Mouse (Mus musculus): ENCODE measurements around the gene Ift43.
A peak's percentile ranks its signal among the peaks of the same experiment; 100 is the strongest.

Ift43 gene

DNA sequence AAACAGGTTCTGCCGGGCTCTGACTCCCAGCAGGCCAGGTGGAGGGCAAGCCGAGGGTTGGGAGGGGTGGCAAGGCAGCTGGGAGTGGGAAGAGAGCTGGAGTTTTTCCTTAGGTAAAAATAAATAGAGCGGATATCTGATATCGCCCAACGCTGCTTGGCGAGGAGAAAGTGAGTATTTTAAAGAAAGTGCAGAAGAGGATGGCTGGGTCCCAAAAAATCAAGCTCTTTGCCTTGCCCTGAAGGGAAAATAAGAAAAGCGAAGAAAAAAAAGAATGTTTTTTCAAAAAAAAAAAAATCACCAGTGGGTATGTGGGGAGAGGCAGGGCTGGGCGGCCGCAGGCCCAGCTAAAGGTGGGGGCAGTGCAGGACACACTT is 4.2 kb upstream of the Ift43 start:
- no peak for DNase-seq (ENCODE audit: extremely low spot score, low spot score)

DNA sequence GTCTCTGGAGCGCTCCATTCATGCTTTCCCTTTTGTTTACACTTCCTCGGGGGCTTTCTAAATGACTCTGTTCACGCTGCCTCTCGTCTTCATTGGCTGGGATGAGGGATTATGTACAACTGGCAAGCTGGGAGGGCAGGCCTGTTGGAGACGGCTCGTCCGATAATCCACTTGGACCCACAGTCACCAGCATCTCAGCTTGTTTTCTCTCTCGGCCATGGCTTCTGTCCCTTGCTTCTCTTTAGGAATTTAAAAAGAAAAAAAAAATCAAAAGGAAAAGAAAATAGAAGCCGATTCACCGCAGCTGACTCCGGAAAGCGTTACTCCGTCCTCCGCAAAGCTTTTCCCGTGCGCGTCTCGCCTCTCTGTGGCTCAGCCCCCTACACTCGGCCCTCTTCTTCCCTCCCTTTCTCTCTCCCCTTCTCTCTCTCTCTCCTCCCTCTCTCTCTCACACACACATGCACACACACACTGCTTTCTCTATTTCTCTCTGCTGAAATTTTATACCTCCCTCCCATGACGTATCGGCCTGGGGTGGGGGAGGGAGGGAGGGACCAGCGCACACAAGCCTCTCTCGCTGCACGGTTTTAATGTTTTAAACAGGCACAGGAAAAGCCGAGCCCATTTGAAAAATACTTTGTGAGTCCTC is 3.7 kb upstream of the Ift43 start, which contains the start of gene Tgfb3:
Gene Tgfb3 (minus strand): TSS at position 489 of the 649 bp plus-strand sequence.
- peak; percentile 57 for DNase-seq (ENCODE audit: extremely low spot score, low spot score)

DNA sequence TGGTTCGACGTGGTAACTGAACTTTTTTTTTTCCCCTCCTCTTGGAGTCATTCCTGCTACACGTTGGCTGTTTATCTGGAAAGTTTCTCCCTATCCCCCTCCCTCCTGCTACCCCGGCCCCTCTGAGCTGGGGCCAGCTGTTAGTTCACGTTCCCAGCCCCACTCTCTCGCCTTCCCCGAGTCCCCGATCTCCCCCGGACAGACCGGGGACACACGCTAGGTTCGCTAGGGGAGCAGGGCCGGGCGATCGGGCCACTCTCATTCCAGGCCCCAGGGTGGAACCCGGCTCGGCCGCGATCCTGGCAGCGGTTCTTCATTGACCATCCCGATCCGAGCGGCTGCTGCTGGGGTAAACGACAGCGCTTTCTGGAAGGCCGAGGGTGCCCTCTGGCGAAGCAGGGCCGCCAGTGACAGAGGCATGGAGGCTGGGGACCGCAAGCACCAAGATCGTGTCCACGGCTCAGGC is 3.1 kb upstream of the Ift43 start:
- DNase-seq (ENCODE audit: extremely low spot score, low spot score): peak; percentile 92

DNA sequence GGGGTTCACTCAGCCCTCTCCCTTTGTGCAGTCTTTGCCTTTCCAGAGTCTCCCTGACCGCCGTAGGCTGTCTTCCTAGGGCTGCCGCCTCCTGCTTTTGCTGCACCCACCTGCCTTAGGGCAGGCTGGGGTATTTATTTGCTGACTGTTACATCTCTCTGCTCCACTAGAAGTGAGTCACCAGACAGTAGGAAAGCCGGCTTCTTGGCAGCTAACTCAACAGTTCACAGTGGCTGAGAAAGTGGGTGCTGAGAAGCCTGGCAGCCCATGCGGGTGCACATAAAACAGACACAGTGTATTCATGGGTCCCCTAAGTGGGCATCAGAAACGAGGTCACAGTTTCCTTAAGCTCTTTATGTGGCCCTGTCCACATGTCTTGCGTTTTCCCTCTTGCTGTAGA is 3.5 kb downstream of the Ift43 start:
- DNase-seq (ENCODE audit: extremely low spot score, low spot score): no peak

DNA sequence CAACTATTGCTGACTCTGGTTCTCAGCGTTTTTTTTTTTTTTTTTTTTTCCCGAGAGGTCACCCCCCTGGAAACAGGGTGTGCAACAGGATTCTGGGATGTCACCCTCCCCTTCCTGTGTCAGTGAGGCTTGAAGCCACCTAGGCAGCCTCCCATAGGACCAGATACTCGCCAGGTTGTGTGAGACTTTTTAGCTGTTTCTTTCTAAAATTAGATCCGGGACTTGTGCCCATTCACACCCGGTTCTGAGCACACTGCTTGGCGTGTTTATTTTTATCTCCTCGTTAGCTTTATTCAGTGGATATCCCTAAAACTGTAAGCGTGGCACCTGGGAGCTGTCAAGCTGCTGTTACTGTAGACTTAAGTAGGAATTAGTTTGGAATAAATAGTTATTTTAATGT is 4.2 kb downstream of the Ift43 start:
- no peak for DNase-seq (ENCODE audit: extremely low spot score, low spot score)

DNA sequence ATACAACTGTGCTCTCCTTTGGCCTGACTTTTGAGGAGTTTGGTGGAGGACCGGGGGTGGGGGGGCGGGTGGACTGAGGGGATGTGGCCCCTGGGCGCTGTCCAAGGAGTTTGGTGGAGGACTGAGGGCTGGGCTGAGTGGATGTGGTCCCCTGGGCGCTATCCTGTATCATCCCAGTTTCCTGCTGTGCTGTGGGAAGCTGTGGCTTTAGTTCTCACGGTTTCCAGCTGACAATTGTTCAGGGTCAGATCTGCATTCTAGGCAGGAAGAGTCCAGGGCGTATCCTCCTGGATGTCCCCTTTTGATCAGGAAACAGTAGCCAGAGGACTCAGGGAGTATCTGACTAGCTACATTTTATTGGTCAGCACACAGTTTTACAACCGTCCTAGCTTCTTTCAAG is 5.7 kb downstream of the Ift43 start:
- no peak for DNase-seq (ENCODE audit: extremely low spot score, low spot score)

DNA sequence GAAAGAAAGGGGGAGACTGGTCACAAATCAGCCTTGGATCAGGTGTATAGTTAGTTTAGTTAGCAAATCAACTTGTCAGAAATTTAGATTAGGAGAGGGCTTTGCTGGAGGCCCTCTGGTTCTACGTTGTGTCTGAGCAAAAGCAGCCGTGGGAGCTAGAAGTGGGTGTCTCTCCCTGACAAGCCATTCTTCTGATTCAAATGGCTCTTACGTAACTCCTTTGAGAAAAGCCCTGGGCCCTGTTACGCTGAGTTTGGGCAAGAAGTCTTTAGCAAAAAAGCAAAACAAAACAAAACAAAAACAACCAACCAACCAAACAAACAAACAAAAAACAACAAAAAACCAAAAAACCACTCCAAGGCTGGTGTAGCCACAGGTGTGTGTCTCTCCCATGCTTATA is 8.4 kb downstream of the Ift43 start:
- DNase-seq (ENCODE audit: extremely low spot score, low spot score): no peak

DNA sequence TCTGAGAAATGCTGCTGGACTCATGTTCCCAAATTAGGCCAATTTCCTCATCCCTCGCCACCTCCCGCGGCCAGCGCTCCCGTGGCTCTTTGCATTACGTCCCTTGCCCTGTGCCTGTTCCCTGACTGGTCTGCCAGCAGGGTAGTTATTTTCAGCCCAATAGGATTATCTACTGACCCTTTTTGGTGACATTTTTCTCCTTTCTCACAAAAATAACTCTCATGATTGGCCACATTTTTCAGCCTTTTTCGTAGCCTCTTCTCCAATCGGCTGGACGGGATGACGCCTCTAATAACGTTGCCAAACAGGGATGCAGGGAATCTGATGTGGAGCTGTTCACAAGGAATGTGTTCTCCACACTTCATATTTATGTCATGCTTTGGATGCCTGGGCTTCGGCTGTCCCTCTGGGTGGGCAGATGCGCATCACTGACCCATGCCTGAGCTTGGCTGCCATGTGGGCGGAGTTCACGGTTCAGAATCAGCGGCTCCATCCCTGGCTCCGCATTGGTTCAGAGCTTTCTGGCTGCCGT is 9.3 kb downstream of the Ift43 start:
- DNase-seq (ENCODE audit: extremely low spot score, low spot score): no peak

DNA sequence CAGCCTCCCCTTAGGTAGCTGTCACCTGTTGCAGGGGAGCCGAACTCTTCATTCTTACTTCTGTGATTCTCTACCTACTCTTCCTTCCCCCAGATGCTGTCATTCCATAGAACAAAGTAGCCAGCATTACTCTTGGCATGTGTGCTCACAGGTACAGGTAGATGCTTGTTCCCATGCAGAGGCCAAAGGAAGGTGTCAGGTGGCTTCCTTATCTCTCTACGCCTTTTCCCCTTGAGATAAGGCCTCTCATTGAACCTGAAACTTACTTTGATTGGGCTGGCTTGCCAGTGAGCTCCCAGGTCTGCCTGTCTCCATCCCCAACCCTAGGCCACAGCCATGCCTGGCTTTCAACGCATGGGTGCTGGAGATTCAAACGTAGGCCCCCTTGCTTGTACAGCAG is 11.7 kb downstream of the Ift43 start:
- DNase-seq (ENCODE audit: extremely low spot score, low spot score): no peak

DNA sequence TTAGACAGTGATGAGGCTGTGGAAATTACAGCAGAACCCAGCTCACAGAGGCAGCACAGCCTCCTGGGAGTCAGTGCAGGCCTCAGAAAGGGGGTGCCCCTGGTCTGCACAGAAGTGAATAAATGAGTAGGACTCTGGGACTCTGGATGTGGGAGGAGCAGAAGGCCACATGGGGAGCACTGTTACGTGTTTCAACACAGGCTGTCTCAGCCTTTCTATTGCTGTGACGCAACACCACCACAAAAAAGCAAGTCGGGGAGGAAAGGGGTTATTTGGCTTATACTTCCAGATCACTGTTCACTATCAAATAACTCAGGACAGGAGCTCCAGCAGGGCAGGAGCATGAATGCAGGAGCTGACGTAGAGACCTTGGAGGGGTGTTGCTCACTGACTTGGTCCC is 13.5 kb downstream of the Ift43 start:
- no peak for DNase-seq (ENCODE audit: extremely low spot score, low spot score)

DNA sequence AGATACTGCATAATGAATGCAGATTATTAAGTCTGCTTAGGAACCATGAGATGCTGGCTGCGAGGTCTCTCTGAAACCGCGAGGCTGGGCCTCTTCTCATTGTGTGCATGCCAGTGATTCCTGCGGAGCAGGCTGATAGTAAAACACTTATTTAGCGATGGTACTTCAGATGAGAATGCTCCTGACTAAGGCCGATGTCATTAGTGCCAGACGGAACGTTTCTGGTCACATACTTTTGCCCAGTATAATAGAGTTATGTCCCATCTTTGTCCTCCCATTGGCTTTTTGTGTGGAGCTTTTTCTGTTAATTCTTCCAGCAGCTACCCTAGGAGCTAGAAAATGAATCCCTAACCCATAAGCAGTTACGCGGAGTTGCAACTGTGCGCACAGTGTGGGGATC is 15.4 kb downstream of the Ift43 start:
- no peak for DNase-seq (ENCODE audit: extremely low spot score, low spot score)

DNA sequence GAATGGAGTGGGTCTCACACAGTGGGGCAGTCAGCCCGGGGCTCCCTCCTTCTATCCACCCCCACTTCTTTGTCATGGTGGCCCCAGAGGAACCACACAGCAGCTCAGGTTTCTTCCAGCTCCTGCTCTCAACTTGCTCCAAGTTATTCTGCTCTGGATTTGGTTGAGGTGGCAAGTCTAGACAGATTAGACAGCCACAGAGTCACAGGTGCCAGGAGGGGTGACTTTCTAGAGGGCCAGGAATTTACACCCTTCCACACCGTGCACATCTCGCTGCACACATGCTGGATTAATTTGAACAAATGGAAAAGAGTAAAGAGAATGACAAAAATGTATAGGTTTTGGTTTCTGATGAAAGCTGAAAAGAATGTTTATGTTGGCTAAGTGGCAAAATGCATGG is 18.4 kb downstream of the Ift43 start:
- no peak for DNase-seq (ENCODE audit: extremely low spot score, low spot score)

DNA sequence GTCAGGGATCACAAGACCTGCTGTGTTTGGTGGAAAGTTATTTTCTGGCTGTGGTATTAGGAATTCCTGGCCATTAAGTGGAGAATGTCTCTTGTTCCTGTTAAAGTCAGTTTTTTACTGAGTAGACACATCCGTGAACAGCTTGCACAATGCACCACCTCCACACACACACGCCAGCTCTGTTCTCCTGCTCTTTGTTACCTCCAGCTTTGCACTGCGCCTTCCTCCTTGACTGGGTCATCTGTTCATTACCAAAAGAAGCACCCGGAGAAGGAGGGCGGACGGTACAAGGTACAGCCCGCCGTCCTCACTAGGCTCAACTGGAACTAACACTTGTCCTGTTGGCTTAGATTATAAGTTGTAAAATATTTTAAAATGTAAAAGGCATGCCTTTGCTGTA is 20.3 kb downstream of the Ift43 start:
- DNase-seq (ENCODE audit: extremely low spot score, low spot score): no peak

DNA sequence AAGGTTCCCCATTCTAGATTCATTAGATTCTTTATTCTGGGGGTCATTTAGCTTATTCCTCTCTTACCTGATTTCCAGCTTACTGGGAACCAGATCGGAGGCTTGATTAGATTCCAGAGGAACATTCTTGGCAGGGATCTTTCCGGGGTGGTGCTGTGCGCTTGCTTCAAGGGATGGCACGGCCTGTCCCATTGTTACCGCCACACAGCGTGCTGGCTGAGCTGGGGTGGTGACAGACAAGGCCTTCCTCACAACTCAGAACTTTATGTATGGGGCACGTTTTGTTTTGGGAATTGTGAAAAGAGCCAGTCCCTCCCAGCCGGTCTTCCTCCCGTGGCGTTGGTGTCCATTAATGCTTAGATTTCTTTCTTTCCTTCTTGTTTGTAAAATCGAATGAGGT is 21.1 kb downstream of the Ift43 start:
- no peak for DNase-seq (ENCODE audit: extremely low spot score, low spot score)

DNA sequence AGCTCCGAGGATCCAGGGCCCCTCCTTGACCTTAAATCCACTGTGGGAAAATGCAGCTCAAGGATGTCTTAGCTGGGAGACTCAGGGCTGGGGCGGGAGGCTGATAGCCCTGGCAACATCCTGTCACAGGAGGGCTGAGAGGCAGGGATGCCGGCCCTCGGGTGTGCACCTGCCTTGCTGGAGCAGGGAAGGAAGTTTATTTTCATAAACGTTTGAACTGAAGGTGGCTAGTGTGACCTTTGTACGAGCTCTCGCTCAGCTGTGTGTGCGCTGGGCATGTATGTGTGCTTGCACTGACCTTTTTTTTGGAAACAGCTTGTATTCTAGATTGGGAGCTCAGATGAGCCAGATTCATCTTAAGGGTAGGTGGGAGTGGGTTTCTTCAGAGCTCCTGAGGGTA is 21.5 kb downstream of the Ift43 start:
- DNase-seq (ENCODE audit: extremely low spot score, low spot score): no peak

DNA sequence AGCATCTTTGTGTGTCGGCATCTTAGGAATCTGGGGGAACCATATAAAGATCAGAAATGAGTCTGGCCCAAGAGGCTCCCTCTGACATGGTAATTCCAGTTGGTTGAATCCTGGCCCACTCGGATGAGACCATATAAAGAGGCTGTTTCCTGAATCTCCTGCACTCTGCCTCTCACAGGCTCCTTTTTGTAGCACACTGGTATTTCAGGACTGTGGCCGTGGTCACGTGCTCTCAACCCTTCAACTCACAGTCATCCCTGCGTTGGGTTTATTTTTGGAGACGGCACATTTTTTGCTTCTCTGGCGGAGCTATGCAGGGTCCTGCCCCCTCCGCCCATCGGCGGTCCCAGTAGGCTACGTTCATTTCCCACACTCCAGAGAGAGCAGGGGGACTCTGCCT is 22.0 kb downstream of the Ift43 start:
- DNase-seq (ENCODE audit: extremely low spot score, low spot score): no peak

DNA sequence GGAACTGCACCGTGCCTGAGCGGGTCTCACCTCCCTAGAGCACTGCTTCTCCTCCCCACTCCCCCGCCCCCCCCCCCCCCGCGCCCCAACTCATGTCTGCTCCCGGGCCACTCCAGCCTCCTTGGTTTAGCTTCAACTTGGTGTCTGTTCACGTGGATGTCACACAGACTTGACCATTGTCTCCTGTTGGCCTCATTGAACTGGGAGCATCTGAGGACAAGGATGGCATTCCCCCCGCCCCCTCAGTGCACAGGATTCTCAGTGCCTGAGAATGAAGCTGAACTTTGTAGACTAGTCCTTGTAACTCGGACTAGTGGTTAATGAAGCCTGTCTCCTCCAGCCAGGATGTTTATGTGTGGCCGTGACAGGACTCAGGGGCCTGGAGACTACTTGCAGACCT is 23.2 kb downstream of the Ift43 start:
- no peak for DNase-seq (ENCODE audit: extremely low spot score, low spot score)

DNA sequence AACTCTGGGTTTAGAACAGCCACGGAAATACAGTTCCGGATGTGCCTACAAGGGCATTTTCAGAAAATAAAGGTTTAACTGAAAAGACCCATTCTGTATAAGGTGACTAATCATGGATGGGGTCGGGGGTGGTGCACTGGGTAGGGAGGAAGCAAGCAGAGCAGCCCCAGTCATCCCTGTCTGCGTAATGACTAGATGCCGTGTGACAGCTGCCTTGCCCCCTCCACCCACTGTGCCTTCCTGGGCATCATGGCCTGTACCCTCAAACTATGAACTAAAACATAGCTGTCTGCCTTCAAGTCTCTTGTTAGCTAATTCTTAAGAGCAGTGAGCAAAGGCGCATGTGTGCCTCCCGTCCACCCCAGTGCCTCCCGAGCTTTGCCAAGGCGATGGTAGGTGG is 23.7 kb downstream of the Ift43 start:
- no peak for DNase-seq (ENCODE audit: extremely low spot score, low spot score)

DNA sequence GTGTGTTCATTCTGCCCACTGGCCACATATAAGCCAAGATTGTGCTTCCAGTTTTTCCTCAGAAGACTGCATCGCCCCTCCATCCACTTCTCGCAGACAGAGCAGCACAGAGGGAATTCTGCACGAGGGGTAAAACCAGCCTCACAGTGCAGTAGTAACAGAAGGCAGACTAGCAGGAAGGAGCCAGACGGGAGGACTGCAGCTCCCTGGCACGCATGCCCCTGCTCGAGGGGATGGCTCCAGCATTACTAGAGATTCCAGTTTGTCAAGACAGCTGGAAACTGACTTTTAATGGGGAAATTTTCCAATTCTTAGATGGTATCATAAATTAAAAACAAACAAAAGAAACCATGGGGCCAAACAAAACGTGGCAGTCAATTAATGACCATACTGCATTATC is 25.3 kb downstream of the Ift43 start:
- DNase-seq (ENCODE audit: extremely low spot score, low spot score): no peak

DNA sequence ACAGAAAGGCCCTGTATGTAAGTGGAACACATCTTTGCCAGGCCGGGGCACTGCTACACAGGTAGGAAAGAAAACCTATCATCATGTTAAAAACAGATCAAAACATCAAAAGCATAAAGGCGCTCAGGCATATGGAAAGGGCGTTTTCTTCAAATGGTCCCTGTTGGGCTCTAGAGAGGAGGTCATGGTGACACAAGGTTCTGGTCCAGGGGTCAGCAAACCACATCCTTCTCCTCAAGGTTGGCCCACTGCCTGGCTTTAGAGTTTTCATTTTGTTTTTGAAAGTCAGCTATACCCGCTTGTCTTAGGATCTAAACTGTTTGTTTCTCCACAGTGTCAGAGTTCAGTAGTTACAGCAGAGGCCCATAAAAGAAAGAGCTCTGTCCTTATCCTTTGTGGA is 27.2 kb downstream of the Ift43 start:
- no peak for DNase-seq (ENCODE audit: extremely low spot score, low spot score)

DNA sequence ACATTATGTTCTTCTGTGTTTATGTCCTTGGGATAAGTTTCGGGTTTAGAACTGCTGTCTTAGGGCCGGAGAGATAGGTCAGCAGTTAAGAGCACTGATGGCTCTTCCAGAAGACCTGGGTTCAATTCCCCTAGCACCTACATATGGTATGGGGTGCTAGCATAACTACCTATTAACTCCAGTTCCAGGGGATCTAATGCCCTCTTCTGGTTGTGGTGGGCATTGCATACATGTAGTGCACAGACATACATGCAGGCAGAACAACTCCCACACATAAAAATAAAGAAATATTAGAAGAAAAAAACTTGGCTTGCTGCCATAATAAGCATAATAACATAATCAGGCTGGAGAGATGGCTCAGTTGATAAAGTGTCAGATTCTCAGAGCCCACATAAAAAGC is 28.3 kb downstream of the Ift43 start:
- DNase-seq (ENCODE audit: extremely low spot score, low spot score): no peak

DNA sequence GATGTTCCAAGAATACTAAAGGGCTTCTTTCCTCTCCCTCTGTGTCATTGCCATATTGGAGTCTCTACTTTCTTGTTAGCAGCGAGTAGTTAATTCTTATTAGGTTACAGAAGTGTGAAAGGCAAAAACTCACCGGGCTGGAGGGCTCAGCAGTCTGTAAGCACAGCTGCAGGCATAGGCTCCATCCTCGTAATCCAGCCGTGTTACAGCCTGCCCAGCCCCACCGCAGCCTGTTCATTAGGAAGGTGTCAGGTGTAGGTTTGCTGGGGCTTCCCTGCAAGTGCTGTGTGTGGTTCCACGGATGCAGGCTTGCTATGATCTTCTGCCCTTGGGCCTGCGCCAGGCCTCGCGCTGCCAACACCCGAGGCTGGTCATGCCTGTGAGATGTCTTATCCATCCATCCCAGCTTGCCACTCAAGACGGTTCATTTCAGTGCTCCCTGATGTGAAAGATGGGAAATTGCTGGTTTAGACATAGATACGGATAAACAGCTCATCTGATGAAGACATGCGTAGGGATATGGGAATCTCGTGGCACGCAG is 34.0 kb downstream of the Ift43 start:
- DNase-seq (ENCODE audit: extremely low spot score, low spot score): no peak

DNA sequence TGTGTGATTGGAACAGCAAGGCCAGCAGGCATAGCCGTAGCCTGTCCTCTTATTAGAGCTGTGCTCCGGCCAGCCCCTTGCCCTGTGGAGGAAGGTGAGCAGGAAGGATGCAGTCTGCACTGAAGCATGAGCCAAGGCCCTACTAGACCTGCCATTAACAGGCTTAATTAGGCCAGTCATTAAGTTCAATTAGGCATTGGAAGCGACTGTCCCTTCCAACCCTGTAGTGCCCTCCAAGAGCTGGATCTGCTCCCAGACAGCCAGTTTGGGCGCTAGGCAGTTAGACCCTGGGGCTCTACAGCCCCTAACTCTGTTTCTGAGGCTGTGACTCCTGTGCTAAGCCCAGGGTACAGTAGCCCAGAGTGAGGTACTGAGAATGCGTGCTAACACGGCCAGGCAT is 41.7 kb downstream of the Ift43 start:
- DNase-seq (ENCODE audit: extremely low spot score, low spot score): no peak

Data from neural tube, embryonic 10.5 days (tissue).